Mouse (Mus musculus): ENCODE results near the gene Slc7a9. TPM values are rescaled to one million over a fixed set of nuclear protein-coding genes. Genes with fewer than 3 reads are reported as not detected.

The Slc7a9 gene
- total RNA-seq, 2 experiments from 2014 or later = not detected

- no peak overlapping the region for H3K4me3 ChIP-seq
- TF ChIP-seq CTCF (conservative IDR thresholded peaks at IDR 0.05) = no peak
- no peak overlapping the region for H3K27ac ChIP-seq
- no peak for DNase-seq (ENCODE audit: low spot score in 2 of 2)
Measured at GRCm38 (mm10) chr7:35467856-35468255, 19.3 kb downstream of the Slc7a9 start.

- no peak overlapping the region for H3K27ac ChIP-seq
- TF ChIP-seq CTCF (conservative IDR thresholded peaks at IDR 0.05) = no peak
- no peak for DNase-seq (ENCODE audit: low spot score in 2 of 2)
- H3K4me3 ChIP-seq = no peak overlapping the region
Measured at GRCm38 (mm10) chr7:35470794-35471193, 22.2 kb downstream of the Slc7a9 start.

- DNase-seq (ENCODE audit: low spot score in 2 of 2) = no peak
- TF ChIP-seq CTCF (conservative IDR thresholded peaks at IDR 0.05) = no peak
- Histone ChIP-seq H3K4me3 (no peak overlapping the region), H3K27ac (no peak overlapping the region)
Measured at GRCm38 (mm10) chr7:35476457-35476856, 27.9 kb downstream of the Slc7a9 start.

- no peak overlapping the region for H3K27ac ChIP-seq
- H3K4me3 ChIP-seq = no peak overlapping the region
- no peak for DNase-seq (ENCODE audit: low spot score in 2 of 2)
- TF ChIP-seq CTCF (conservative IDR thresholded peaks at IDR 0.05) = no peak
Measured at GRCm38 (mm10) chr7:35485126-35485525, 36.5 kb downstream of the Slc7a9 start.

GRCm38 (mm10) chr7:35486553-35486952, 38.0 kb downstream of the Slc7a9 start:
- DNase-seq (ENCODE audit: low spot score in 2 of 2) = no peak
- no peak for TF ChIP-seq CTCF (conservative IDR thresholded peaks at IDR 0.05)
- H3K4me3 ChIP-seq = no peak overlapping the region
- H3K27ac ChIP-seq = no peak overlapping the region; the same call in 1 of the 2 replicates

GRCm38 (mm10) chr7:35490186-35490585, 41.6 kb downstream of the Slc7a9 start:
- no peak overlapping the region for H3K27ac ChIP-seq
- no peak for TF ChIP-seq CTCF (conservative IDR thresholded peaks at IDR 0.05)
- H3K4me3 ChIP-seq = no peak overlapping the region
- peak in 1 of 2 experiments; percentile 31 for DNase-seq (ENCODE audit: low spot score in 2 of 2)

GRCm38 (mm10) chr7:35491005-35491404, 42.4 kb downstream of the Slc7a9 start:
- H3K4me3 ChIP-seq = no peak overlapping the region
- no peak overlapping the region for H3K27ac ChIP-seq
- TF ChIP-seq CTCF (conservative IDR thresholded peaks at IDR 0.05) = no peak
- DNase-seq (ENCODE audit: low spot score in 2 of 2) = no peak

- peak in 1 of 2 experiments; percentile 3 for DNase-seq (ENCODE audit: low spot score in 2 of 2)
- Histone ChIP-seq H3K4me3 (no peak overlapping the region), H3K27ac (no peak overlapping the region)
- no peak for TF ChIP-seq CTCF (conservative IDR thresholded peaks at IDR 0.05)
Measured at GRCm38 (mm10) chr7:35497516-35497915, 48.9 kb downstream of the Slc7a9 start.

GRCm38 (mm10) chr7:35501995-35502394, 53.4 kb downstream of the Slc7a9 start:
- Histone ChIP-seq H3K27ac (no peak overlapping the region), H3K4me3 (no peak overlapping the region)
- TF ChIP-seq CTCF (conservative IDR thresholded peaks at IDR 0.05) = peak; percentile 75
- DNase-seq (ENCODE audit: low spot score in 2 of 2) = peak in 1 of 2 experiments; percentile 11

Other genes with a start within 250 kb of the Slc7a9 start
- 10 to 100 TPM; 73.2 to 76.7 TPM for gene Lrp3, start 233.3 kb upstream of the Slc7a9 start, total RNA-seq (2021)
- gene Gpatch1, start 130.4 kb upstream of the Slc7a9 start, total RNA-seq (2021) = 10 to 100 TPM; 27.5 to 29.4 TPM
- 1 to 10 TPM; 4.3 to 5.9 TPM for gene Rhpn2, start 114.6 kb upstream of the Slc7a9 start, total RNA-seq (2021)
- 1 to 10 TPM; 5.6 to 6.1 TPM for gene Faap24, start 52.0 kb upstream of the Slc7a9 start, total RNA-seq (2021)
- 10 to 100 TPM; 18.6 to 22.1 TPM for gene Cep89, start 51.8 kb upstream of the Slc7a9 start, total RNA-seq (2021)
- gene Tdrd12, start 88.9 kb downstream of the Slc7a9 start, total RNA-seq (2021) = under 1 TPM; 0.64 to 0.74 TPM
- 10 to 100 TPM; 65.1 to 67.3 TPM for gene Nudt19, start 107.5 kb downstream of the Slc7a9 start, total RNA-seq (2021)
- under 1 TPM; 0.34 to 0.51 TPM for gene Rgs9bp, start 136.8 kb downstream of the Slc7a9 start, total RNA-seq (2021)
- gene Ankrd27, start 137.4 kb downstream of the Slc7a9 start, total RNA-seq (2021) = 10 to 100 TPM; 35.8 to 44.2 TPM
- gene Pdcd5, start 198.7 kb downstream of the Slc7a9 start, total RNA-seq (2021) = 10 to 100 TPM; 71.8 to 72.4 TPM